Mouse (Mus musculus) lung, adult 18-20 months (tissue): ENCODE results near the gene Olfr39.
"Not testable (repeated sequence)": the region's sequence is repeated elsewhere in the genome, so short reads cannot be mapped to it uniquely, and the experiment has no call there.

ENCODE experiments used
- DNase-seq, 2 experiments: peaks; one replicate each; pipeline ENCODE4 v3.0.0; 2022; ENCODE audit warnings: mixed read lengths in 2 of 2

The Olfr39 gene

GRCm38 (mm10) chr9:20282051-20282450 is at the start of gene Olfr39:
Olfr39 (plus strand) TSS chr9:20282351.
- DNase-seq = no peak

- DNase-seq = no peak
Measured at GRCm38 (mm10) chr9:20236819-20237218, 45.3 kb upstream of the Olfr39 start, which contains the start of gene Olfr872. Olfr872 (plus strand) TSS chr9:20237119.

- no peak for DNase-seq
Measured at GRCm38 (mm10) chr9:20237378-20237777, 44.8 kb upstream of the Olfr39 start.

- DNase-seq = not testable (repeated sequence)
Measured at GRCm38 (mm10) chr9:20295562-20295961, 13.4 kb downstream of the Olfr39 start.

- DNase-seq = no peak
Measured at GRCm38 (mm10) chr9:20298232-20298631, 16.1 kb downstream of the Olfr39 start, which contains the start of gene Olfr873. Olfr873 (plus strand) TSS chr9:20298532.

- DNase-seq = no peak
Measured at GRCm38 (mm10) chr9:20335994-20336393, 53.8 kb downstream of the Olfr39 start, which contains the start of gene Olfr18. Olfr18 (minus strand) TSS chr9:20336094.
